Mouse (Mus musculus) ES-Bruce4 (cell line): ENCODE results near the gene Tcf7l2. TPM values are rescaled to one million over a fixed set of nuclear protein-coding genes. Genes with fewer than 3 reads are reported as not detected.

Source experiments
- H3K27ac ChIP-seq: 2 replicates; pipeline ENCODE4 v1.5.1; 2012; ENCODE audit warnings: low read length, inconsistent platforms; ENCODE audit not compliant: insufficient read depth
- H3K27me3 ChIP-seq: 2 replicates; pipeline ENCODE4 v1.6.1; 2012; ENCODE audit warnings: mild to moderate bottlenecking, low read length, inconsistent platforms; ENCODE audit not compliant: control insufficient read depth, poor library complexity, insufficient read depth, severe bottlenecking
- H3K36me3 ChIP-seq: 2 replicates; pipeline ENCODE4 v1.6.1; 2012; ENCODE audit warnings: inconsistent platforms, mild to moderate bottlenecking, low read length, moderate library complexity; ENCODE audit not compliant: control insufficient read depth, poor library complexity, insufficient read depth, severe bottlenecking
- H3K4me1 ChIP-seq: one replicate; pipeline ENCODE4 v1.8.1; 2011; ENCODE audit warnings: low read length; ENCODE audit not compliant: control insufficient read depth, insufficient read depth
- H3K4me3 ChIP-seq: 2 replicates; pipeline ENCODE4 v1.5.1; 2011; ENCODE audit warnings: low read depth, mild to moderate bottlenecking, low read length
- H3K9ac ChIP-seq: 2 replicates; pipeline ENCODE4 v1.6.1; 2012; ENCODE audit warnings: low read depth, mild to moderate bottlenecking, inconsistent platforms; ENCODE audit not compliant: poor library complexity, severe bottlenecking
- H3K9me3 ChIP-seq: replicated peaks from 2 replicates; pipeline ENCODE4 v1.6.1; 2012; ENCODE audit warnings: mild to moderate bottlenecking, low read length, inconsistent platforms; ENCODE audit not compliant: control insufficient read depth, poor library complexity, insufficient read depth, severe bottlenecking
- CTCF ChIP-seq: IDR thresholded peaks from one replicate; pipeline ENCODE4 v1.8.1; 2011; ENCODE audit warnings: low read depth, low read length
- EP300 ChIP-seq: IDR thresholded peaks from 2 replicates; pipeline ENCODE4 v1.6.1; 2011; ENCODE audit warnings: low read depth, low read length; ENCODE audit not compliant: insufficient read depth
- POLR2A ChIP-seq: IDR thresholded peaks from one replicate; pipeline ENCODE4 v1.8.1; 2011; ENCODE audit warnings: low read length; ENCODE audit not compliant: insufficient read depth
- polyA plus RNA-seq: library from polyadenylated mRNA; stranded (reverse); fragments of >200 nt; gene quantifications from 2 replicates; pipeline ENCODE4 v1.2.4, GENCODE M21; 2011; ENCODE audit warnings: low read depth; ENCODE audit not compliant: missing spikeins, insufficient read depth, insufficient read length

Gene Tcf7l2
- polyA plus RNA-seq, 1 experiment = 23.8 TPM

DNA sequence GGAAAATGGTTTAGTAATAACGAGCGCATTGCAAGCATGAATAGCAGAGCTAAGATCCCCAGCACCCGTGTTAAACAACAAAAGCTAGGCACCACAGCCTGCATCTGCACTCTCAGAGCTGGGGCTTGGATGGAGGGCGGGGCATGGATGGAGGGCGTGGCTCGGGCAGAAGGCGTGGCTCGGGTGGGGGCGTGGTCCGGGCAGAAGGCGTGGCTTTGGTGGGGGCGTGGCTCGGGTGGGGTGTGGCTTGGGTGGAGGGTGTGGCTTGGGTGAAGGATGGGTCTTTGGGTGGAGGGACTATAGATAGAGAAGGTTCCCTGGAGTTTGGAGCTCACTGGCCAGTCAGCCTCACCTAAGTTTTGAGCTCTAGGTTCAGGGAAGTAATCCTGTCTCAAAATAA lies 45.8 kb downstream of the Tcf7l2 start:
- Histone ChIP-seq H3K27me3 (no peaks in the 10 kb centered on the region), H3K27ac (no peak overlapping the region), H3K9ac (no peak overlapping the region), H3K4me3 (no peak overlapping the region), H3K36me3 (no peaks in the 10 kb centered on the region), H3K4me1 (peaks cover 1% of the 10 kb centered on the region), H3K9me3 (no peaks in the 10 kb centered on the region)
- TF ChIP-seq CTCF = no peak
- TF ChIP-seq EP300 = no peak
- TF ChIP-seq POLR2A = no peak

GRCm38 (mm10) chr19:55788285-55788904 lies 46.8 kb downstream of the Tcf7l2 start:
- H3K9ac ChIP-seq = no peak overlapping the region
- H3K27me3 ChIP-seq = no peaks in the 10 kb centered on the region
- no peaks in the 10 kb centered on the region for H3K9me3 ChIP-seq
- peaks cover 1% of the 10 kb centered on the region for H3K4me1 ChIP-seq
- H3K27ac ChIP-seq = no peak overlapping the region
- H3K36me3 ChIP-seq = no peaks in the 10 kb centered on the region
- no peak for TF ChIP-seq CTCF
- TF ChIP-seq EP300 = no peak
- no peak overlapping the region for H3K4me3 ChIP-seq

DNA sequence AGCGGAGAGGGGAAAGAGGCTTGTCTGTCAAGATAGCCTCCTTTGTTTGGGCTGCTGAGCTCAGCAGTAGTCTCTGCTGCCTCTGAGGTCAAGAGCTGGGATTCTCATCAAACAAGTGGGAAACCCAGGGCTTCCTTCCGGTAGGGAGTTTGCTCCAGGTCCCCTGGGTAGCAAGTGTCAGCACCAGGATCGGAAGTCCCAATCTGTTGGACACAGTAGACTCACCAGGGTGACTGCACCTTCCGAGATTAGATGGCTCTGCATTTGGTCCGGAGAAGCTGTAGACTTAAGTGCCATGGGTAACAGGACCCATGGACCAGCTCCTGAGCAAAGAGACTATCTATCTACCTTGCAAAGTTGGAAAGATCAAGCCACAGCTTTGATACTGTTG lies 47.3 kb downstream of the Tcf7l2 start:
- TF ChIP-seq EP300 (no peak), POLR2A (no peak), CTCF (no peak)
- no peaks in the 10 kb centered on the region for H3K36me3 ChIP-seq
- no peaks in the 10 kb centered on the region for H3K9me3 ChIP-seq
- no peaks in the 10 kb centered on the region for H3K27me3 ChIP-seq
- no peak overlapping the region for H3K4me3 ChIP-seq
- H3K27ac ChIP-seq = no peak overlapping the region
- no peak overlapping the region for H3K9ac ChIP-seq
- peaks cover 1% of the 10 kb centered on the region for H3K4me1 ChIP-seq

DNA sequence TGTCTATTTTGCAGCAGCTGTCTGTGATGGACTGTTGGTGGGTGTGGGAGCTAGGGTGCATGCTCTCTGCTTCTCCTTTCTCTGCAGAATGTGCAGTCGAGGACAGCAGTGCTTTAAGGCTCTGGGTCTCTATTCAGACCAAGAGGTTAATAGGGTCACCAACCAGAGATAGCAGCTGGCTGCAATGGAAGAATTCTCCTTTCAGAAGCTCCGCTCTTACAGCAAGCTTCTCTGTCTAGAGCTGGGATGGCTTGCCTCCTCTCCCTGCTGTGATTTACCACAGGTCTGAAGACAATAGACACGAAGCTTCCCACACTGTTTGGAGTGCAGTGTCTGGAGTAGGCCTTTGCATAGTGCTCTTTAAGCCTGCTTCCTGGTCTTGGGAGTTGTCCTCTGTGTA lies 48.2 kb downstream of the Tcf7l2 start:
- no peak overlapping the region for H3K4me3 ChIP-seq
- H3K27ac ChIP-seq = no peak overlapping the region
- TF ChIP-seq CTCF (no peak), EP300 (no peak), POLR2A (no peak)
- no peaks in the 10 kb centered on the region for H3K36me3 ChIP-seq
- H3K27me3 ChIP-seq = no peaks in the 10 kb centered on the region
- H3K9me3 ChIP-seq = no peaks in the 10 kb centered on the region
- no peak overlapping the region for H3K9ac ChIP-seq
- peaks cover 1% of the 10 kb centered on the region for H3K4me1 ChIP-seq

DNA sequence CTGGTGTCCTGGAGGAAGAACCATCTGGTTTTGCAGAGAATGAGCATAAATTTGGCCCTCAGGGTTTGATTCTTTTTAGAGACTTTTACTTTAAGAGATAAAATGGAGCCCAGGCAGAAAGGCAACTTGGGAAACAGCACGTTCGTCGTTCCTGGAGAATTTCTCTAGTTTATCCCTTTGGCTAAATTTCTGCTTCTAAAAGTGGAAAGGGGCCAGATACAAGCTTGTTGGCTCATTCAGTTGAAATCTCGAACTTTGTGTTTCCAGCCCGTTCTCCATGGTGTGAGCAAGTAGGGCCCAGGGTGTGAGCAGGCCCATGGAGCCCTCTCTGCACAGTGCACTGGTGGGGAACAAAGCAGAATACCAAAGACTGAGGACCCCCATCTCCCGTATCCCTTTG lies 49.7 kb downstream of the Tcf7l2 start:
- Histone ChIP-seq H3K36me3 (no peaks in the 10 kb centered on the region), H3K9ac (no peak overlapping the region), H3K9me3 (no peaks in the 10 kb centered on the region), H3K4me1 (peaks cover 1% of the 10 kb centered on the region), H3K27ac (no peak overlapping the region), H3K4me3 (no peak overlapping the region), H3K27me3 (no peaks in the 10 kb centered on the region)
- no peak for TF ChIP-seq POLR2A
- TF ChIP-seq EP300 = no peak
- no peak for TF ChIP-seq CTCF

GRCm38 (mm10) chr19:55791886-55792285 lies 50.3 kb downstream of the Tcf7l2 start:
- TF ChIP-seq EP300 (no peak), CTCF (no peak), POLR2A (no peak)

More at GRCm38 (mm10) chr19:55791886-55792285, 50.3 kb downstream of the Tcf7l2 start:
- Histone ChIP-seq H3K4me3 (no peak overlapping the region), H3K27me3 (no peaks in the 10 kb centered on the region), H3K27ac (no peak overlapping the region), H3K9me3 (no peaks in the 10 kb centered on the region), H3K4me1 (peaks cover 1% of the 10 kb centered on the region), H3K36me3 (no peaks in the 10 kb centered on the region), H3K9ac (no peak overlapping the region)
